Mouse (Mus musculus) MEL (cell line): ENCODE results near the gene Hpgds. TPM values are rescaled to one million over a fixed set of nuclear protein-coding genes. Genes with fewer than 3 reads are reported as not detected.

ENCODE experiments used
- DNase-seq: peaks from one replicate; pipeline ENCODE4 v3.0.0; 2011; ENCODE audit warnings: low read depth, low spot score
- H3K27ac ChIP-seq: 2 replicates; pipeline ENCODE4 v1.5.1; 2012; ENCODE audit warnings: low read depth, mild to moderate bottlenecking, control low read depth, low read length, moderate library complexity; ENCODE audit not compliant: control insufficient read depth
- H3K27me3 ChIP-seq, 2 experiments: fragments of 150-350 bp in 1 of 2; sonication (generic) in 1 of 2; 2 replicates each; pipeline ENCODE4 v1.6.1; 2012; ENCODE audit warnings: low read length in 2 of 2, mild to moderate bottlenecking in 2 of 2, improper control_type of control experiment in 1 of 2, moderate library complexity in 1 of 2; ENCODE audit not compliant: insufficient read depth in 2 of 2, control insufficient read depth in 1 of 2
- H3K36me3 ChIP-seq, 2 experiments: 2 replicates each; pipeline ENCODE4 v1.6.1; 2012 to 2014; ENCODE audit warnings: low read length in 2 of 2, improper control_type of control experiment in 1 of 2, inconsistent platforms in 1 of 2, mild to moderate bottlenecking in 1 of 2; ENCODE audit not compliant: insufficient read depth in 2 of 2, control insufficient read depth in 1 of 2
- H3K4me1 ChIP-seq, 2 experiments: fragments of 150-350 bp in 1 of 2; sonication (generic) in 1 of 2; 2 replicates each; pipeline ENCODE4 v1.6.1; 2012; ENCODE audit warnings: low read length in 2 of 2, improper control_type of control experiment in 1 of 2, mild to moderate bottlenecking in 1 of 2; ENCODE audit not compliant: insufficient read depth in 2 of 2, control insufficient read depth in 1 of 2
- H3K4me3 ChIP-seq, 2 experiments: fragments of 150-350 bp in 1 of 2; sonication (generic) in 1 of 2; 2 replicates each; pipeline ENCODE4 v1.5.1; 2012; ENCODE audit warnings: low read depth in 2 of 2, low read length in 2 of 2, mild to moderate bottlenecking in 2 of 2, moderate library complexity in 2 of 2, control low read depth in 1 of 2, improper control_type of control experiment in 1 of 2; ENCODE audit not compliant: control insufficient read depth in 1 of 2, insufficient read depth in 1 of 2
- H3K79me2 ChIP-seq: 2 replicates; pipeline ENCODE4 v1.6.1; 2012; ENCODE audit warnings: mild to moderate bottlenecking, low read length, moderate library complexity; ENCODE audit not compliant: control insufficient read depth, poor library complexity, insufficient read depth
- H3K9ac ChIP-seq: 2 replicates; pipeline ENCODE4 v1.6.1; 2012; ENCODE audit warnings: low read depth, mild to moderate bottlenecking, control low read depth, low read length, moderate library complexity; ENCODE audit not compliant: control insufficient read depth, poor library complexity, severe bottlenecking
- H3K9me3 ChIP-seq: fragments of 150-350 bp; sonication (generic); replicated peaks from 2 replicates; pipeline ENCODE4 v1.6.1; 2012; ENCODE audit warnings: mild to moderate bottlenecking, low read length, improper control_type of control experiment, moderate library complexity; ENCODE audit not compliant: insufficient read depth
- BHLHE40 ChIP-seq: IDR thresholded peaks from 2 replicates; pipeline ENCODE4 v1.6.1; 2012; ENCODE audit warnings: low read depth, mild to moderate bottlenecking, inconsistent platforms, low read length, improper control_type of control experiment, borderline replicate concordance
- CHD2 ChIP-seq: IDR thresholded peaks from 2 replicates; pipeline ENCODE4 v1.6.1; 2011; ENCODE audit warnings: low read length, improper control_type of control experiment
- CTCF ChIP-seq, 3 experiments: IDR thresholded peaks in 2 of 3; conservative IDR thresholded peaks in 1 of 3; 2 replicates each; pipeline ENCODE4 v1.5.1; 2011 to 2012; ENCODE audit warnings: low read length in 3 of 3, low read depth in 2 of 3, mild to moderate bottlenecking in 2 of 3, improper control_type of control experiment in 1 of 3, inconsistent platforms in 1 of 3, mixed read lengths in 1 of 3, moderate library complexity in 1 of 3; ENCODE audit not compliant: control insufficient read depth in 1 of 3, insufficient read depth in 1 of 3, poor library complexity in 1 of 3, severe bottlenecking in 1 of 3
- E2F4 ChIP-seq: IDR thresholded peaks from 2 replicates; pipeline ENCODE4 v1.6.1; 2011; ENCODE audit warnings: low read depth, low read length, improper control_type of control experiment, borderline replicate concordance
- ETS1 ChIP-seq: IDR thresholded peaks from 2 replicates; pipeline ENCODE4 v1.6.1; 2012; ENCODE audit warnings: low read depth, mild to moderate bottlenecking, inconsistent platforms, low read length, improper control_type of control experiment, moderate library complexity
- GATA1 ChIP-seq: IDR thresholded peaks from 2 replicates; pipeline ENCODE4 v1.6.1; 2011; ENCODE audit warnings: low read depth, low read length, improper control_type of control experiment
- HCFC1 ChIP-seq: IDR thresholded peaks from 2 replicates; pipeline ENCODE4 v1.6.1; 2012; ENCODE audit warnings: low read depth, mild to moderate bottlenecking, inconsistent platforms, low read length, improper control_type of control experiment, moderate library complexity
- KAT2A ChIP-seq: conservative IDR thresholded peaks from 2 replicates; pipeline ENCODE4 v1.6.1; 2012; ENCODE audit warnings: low read depth, low read length, improper control_type of control experiment, inconsistent platforms
- MAX ChIP-seq: IDR thresholded peaks from 2 replicates; pipeline ENCODE4 v1.6.1; 2011; ENCODE audit warnings: low read length, improper control_type of control experiment
- MEF2A ChIP-seq: IDR thresholded peaks from 2 replicates; pipeline ENCODE4 v1.6.1; 2014; ENCODE audit warnings: low read depth, mild to moderate bottlenecking, inconsistent platforms, low read length, improper control_type of control experiment; ENCODE audit not compliant: poor library complexity, insufficient replicate concordance, severe bottlenecking; ENCODE audit errors: extremely low read depth
- MXI1 ChIP-seq: IDR thresholded peaks from 2 replicates; pipeline ENCODE4 v1.6.1; 2011; ENCODE audit warnings: mild to moderate bottlenecking, low read depth, low read length, improper control_type of control experiment
- MYB ChIP-seq: IDR thresholded peaks from 2 replicates; pipeline ENCODE4 v1.6.1; 2011; ENCODE audit warnings: mild to moderate bottlenecking, low read depth, low read length, improper control_type of control experiment
- MYC ChIP-seq: IDR thresholded peaks from 2 replicates; pipeline ENCODE4 v1.6.1; 2011; ENCODE audit warnings: low read depth, mild to moderate bottlenecking, low read length, improper control_type of control experiment, moderate library complexity
- POLR2A ChIP-seq, 2 experiments: IDR thresholded peaks; 2 replicates each; pipeline ENCODE4 v1.6.1; 2011 to 2012; ENCODE audit warnings: low read length in 2 of 2, mild to moderate bottlenecking in 2 of 2, control low read depth in 1 of 2, improper control_type of control experiment in 1 of 2, low read depth in 1 of 2, moderate library complexity in 1 of 2; ENCODE audit not compliant: control insufficient read depth in 1 of 2, insufficient read depth in 1 of 2, poor library complexity in 1 of 2
- POLR2AphosphoS5 ChIP-seq: IDR thresholded peaks from 2 replicates; pipeline ENCODE4 v1.6.1; 2012; ENCODE audit warnings: low read depth, borderline replicate concordance, mild to moderate bottlenecking, inconsistent platforms, low read length, moderate library complexity, mixed read lengths
- RAD21 ChIP-seq: IDR thresholded peaks from 2 replicates; pipeline ENCODE4 v1.6.1; 2011; ENCODE audit warnings: mild to moderate bottlenecking, low read depth, low read length, improper control_type of control experiment
- TAL1 ChIP-seq: IDR thresholded peaks from 2 replicates; pipeline ENCODE4 v1.6.1; 2012; ENCODE audit warnings: mild to moderate bottlenecking, inconsistent platforms, low read length, moderate library complexity, mixed read lengths
- TBP ChIP-seq: IDR thresholded peaks from 2 replicates; pipeline ENCODE4 v1.8.0; 2011; ENCODE audit warnings: low read depth, low read length, improper control_type of control experiment
- ZC3H11A ChIP-seq: IDR thresholded peaks from 2 replicates; pipeline ENCODE4 v1.6.1; 2012; ENCODE audit warnings: low read depth, mild to moderate bottlenecking, inconsistent platforms, low read length, improper control_type of control experiment
- ZMIZ1 ChIP-seq: IDR thresholded peaks from 2 replicates; pipeline ENCODE4 v1.6.1; 2012; ENCODE audit warnings: low read depth, mild to moderate bottlenecking, inconsistent platforms, low read length, improper control_type of control experiment, moderate library complexity
- ZNF384 ChIP-seq: IDR thresholded peaks from 2 replicates; pipeline ENCODE4 v1.6.1; 2012; ENCODE audit warnings: low read depth, mild to moderate bottlenecking, inconsistent platforms, low read length, improper control_type of control experiment
- polyA plus RNA-seq, 2 experiments: library from polyadenylated mRNA; stranded (reverse) in 1 of 2; unstranded in 1 of 2; fragments of >175 nt in 1 of 2; fragments of >200 nt in 1 of 2; gene quantifications; 2 replicates each; pipeline versions ENCODE4 v1.2.1 to v1.2.4; 2012; ENCODE audit warnings: low replicate concordance in 2 of 2, low read depth in 1 of 2; ENCODE audit not compliant: insufficient read length in 2 of 2, insufficient read depth in 1 of 2, missing spikeins in 1 of 2
- total RNA-seq: library from RNA; depleted of rRNA; stranded (reverse); fragments of 300-350 nt; gene quantifications from 2 replicates; pipeline ENCODE4 v1.2.3, GENCODE M21; 2012; rRNA removed

Gene Hpgds
- 0.07 TPM in 1 of 2 replicates, not detected in the other for total RNA-seq
- polyA plus RNA-seq = under 1 TPM in 1 of 2 experiments, not detected in 1; 0.13 TPM

DNA sequence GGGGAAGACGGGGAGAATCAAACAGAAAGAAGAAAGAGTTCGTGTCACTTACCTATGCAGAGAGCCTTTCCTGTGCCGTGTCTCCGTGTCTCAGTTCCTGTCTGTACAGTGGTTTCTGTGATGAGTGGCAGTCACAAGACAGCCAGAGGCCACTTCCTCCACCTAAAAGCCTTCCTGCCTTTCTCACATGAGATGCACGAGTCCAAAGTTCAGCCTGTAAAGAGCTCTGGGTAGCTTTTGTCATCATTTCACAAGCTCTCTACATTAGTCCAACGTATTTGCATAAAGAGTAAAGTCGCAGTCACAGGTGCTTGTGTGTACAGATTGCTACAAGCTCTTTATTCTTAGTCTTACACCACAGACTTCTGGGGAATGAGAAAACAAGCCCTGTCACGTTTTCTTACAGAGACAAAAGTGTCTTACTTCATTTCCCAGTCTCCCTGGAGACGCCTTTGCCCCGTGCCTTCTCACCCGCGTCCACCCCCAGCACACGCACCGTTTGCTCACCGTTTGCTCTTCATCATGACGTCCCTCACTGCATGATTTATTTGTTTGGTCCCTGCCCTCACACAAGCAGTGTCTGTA, at the start of gene Hpgds:
Hpgds (minus strand) TSS at position 288 of the 585 bp plus-strand sequence.
- Histone ChIP-seq H3K27ac (no peak within 1 kb of the TSS), H3K4me1 (no peaks in the 10 kb centered on the region), H3K4me3 (no peak within 1 kb of the TSS), H3K9ac (no peak within 1 kb of the TSS), H3K27me3 (peaks cover 0 to 1% of the 10 kb centered on the region in 2 experiments; a peak in 2 of 4 replicates), H3K36me3 (no peaks in the 10 kb centered on the region), H3K9me3 (no peaks in the 10 kb centered on the region), H3K79me2 (no peaks in the 10 kb centered on the region)
- no peak for DNase-seq
- TF ChIP-seq ZMIZ1 (no peak), MAX (no peak), BHLHE40 (no peak), TBP (no peak), TAL1 (no peak), POLR2A (IDR thresholded peaks at IDR 0.05; ENCODE audit: control insufficient read depth in 1 of 2, insufficient read depth in 1 of 2, low read depth in 1 of 2, low read length in 2 of 2, poor library complexity in 1 of 2) (no peak), ZNF384 (no peak)

DNA sequence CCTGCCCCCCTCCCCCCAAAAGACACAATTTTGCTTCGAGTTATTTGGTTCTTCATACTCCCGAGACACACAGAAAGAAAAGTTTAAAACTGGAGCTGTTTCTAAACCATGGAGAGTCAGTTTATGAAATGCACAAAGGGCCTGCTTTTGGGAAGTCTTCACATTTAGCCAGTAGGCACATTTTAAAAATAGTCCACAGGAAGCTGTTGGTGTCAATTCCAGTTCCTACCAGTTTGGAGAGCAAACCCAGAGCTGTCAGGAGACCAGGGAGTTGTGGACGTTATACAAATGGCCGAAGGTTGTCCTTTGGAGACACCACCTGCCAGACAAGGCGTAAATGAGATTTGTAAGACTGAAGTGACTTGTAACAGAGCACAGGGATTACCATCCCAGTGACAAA, 20.3 kb upstream of the Hpgds start:
- H3K4me1 ChIP-seq = no peaks in the 10 kb centered on the region
- TF ChIP-seq POLR2AphosphoS5 (no peak), MYB (no peak), GATA1 (no peak), CHD2 (no peak), ZMIZ1 (no peak), CTCF (IDR thresholded peaks at IDR 0.05 in 2 of 3, conservative IDR thresholded peaks at IDR 0.05 in 1 of 3; ENCODE audit: control insufficient read depth in 1 of 3, insufficient read depth in 1 of 3, low read depth in 2 of 3, low read length in 3 of 3, poor library complexity in 1 of 3, severe bottlenecking in 1 of 3) (no peak), ETS1 (no peak), E2F4 (no peak), TBP (no peak), HCFC1 (no peak), MEF2A (no peak), MXI1 (no peak), RAD21 (no peak), MYC (no peak), KAT2A (no peak), ZC3H11A (no peak)
- no peaks in the 10 kb centered on the region for H3K36me3 ChIP-seq
- H3K9ac ChIP-seq = no peak overlapping the region
- H3K27ac ChIP-seq = no peak overlapping the region
- no peaks in the 10 kb centered on the region for H3K9me3 ChIP-seq
- no peaks in the 10 kb centered on the region for H3K79me2 ChIP-seq
- H3K4me3 ChIP-seq = no peak overlapping the region
- H3K27me3 ChIP-seq = no peaks in the 10 kb centered on the region
- no peak for DNase-seq
